Mouse (Mus musculus): Measurements from ENCODE around the gene Kctd7. TPM values are rescaled to one million over a fixed set of nuclear protein-coding genes. Genes with fewer than 3 reads are reported as not detected.

Gene Kctd7
- 1 to 10 TPM; 2.6 to 3.6 TPM for total RNA-seq (2023)

DNA sequence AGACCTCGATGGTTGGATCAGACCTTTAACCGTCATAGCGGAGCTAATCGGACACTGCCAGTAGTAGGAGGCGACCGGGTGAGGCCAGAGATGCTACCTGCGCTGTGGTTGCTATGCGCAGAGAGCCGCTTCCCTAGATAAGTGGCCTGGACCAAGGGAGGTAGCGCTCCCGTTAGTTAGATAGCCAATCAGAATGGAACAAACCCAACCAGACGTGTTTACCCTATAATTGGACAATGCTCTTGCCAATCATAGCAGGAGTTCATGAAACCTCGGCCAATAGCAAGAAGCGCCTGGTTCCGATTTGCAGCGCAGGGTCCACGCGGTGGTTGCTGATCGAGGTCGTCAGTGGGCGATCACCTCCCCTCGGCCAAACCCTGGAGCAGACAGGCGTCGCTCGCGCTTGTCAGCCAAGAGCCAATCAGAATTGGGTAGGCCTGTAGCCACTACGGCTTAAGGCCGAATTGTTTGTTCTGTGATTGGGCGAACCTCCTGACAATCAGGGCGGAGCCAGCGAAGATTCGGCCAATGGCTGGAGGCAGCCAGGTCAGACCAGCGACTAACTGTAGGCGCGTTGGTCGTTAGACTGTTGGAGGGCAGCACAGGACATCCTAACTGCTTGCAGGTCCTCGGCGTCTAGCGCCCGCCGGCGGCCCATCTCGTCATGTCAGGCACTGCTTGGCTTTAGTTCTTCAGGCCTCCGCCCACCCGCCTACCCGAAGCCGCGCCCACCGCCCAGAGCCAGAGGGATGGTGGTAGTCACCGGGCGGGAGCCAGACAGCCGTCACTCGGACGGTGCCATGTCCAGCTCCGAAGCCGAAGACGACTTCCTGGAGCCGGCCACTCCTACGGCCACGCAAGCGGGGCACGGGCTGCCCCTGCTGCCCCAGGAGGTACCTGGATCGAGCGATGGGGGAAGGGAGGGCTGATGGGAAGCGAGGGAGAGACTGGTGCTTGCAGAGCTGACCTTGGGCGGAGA, at the start of gene Kctd7:
Gene Kctd7, plus strand, starts transcription at position 528 of the 979 bp plus-strand sequence.

DNA sequence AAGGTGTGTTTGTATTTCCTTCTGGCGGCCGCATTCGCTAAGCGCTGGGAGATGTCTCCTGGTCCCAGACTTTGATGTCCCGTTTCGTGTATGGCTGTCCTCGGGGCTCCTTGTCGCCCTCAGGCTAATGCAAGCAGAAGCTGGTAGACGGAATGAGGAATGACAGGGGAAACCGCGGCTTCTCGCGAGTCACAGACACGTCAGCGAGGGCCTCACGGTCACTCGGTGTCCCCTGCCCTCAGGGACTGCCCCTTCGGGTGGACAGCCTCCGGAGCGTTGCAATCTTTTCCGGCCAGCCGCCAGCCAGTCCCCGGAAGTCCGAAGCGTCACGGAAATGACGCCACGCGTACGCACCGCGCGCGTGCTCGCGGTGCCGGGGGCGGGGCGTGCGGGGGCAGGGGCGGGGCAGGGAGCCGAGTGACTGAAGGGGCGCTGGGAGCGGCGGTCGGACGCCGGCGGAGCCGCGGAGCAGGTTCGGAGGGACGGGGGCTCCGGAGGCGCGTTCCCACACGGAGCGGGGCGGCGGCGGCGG, 26.8 kb downstream of the Kctd7 start, which contains the start of gene Rabgef1:
Gene Rabgef1, plus strand, starts transcription at position 376 of the 532 bp plus-strand sequence.

Other genes starting within 250 kb of the Kctd7 start
- under 1 TPM in 1 of 2 experiments, not detected in 1; 0.37 TPM for gene Zbed5, start 249.1 kb upstream of the Kctd7 start, total RNA-seq (2023)
- gene Phkg1, start 246.3 kb upstream of the Kctd7 start, total RNA-seq (2023), result under 1 TPM in 1 of 2 experiments, not detected in 1; 0.43 TPM
- gene Nupr1l, start 236.3 kb upstream of the Kctd7 start, total RNA-seq (2023), result 1 to 10 TPM; 1.1 to 2.2 TPM
- gene Vkorc1l1, start 202.9 kb upstream of the Kctd7 start, total RNA-seq (2023), result 10 to 100 TPM; 14.8 to 16.6 TPM
- gene Gusb, start 141.8 kb upstream of the Kctd7 start, total RNA-seq (2023), result 100 to 1,000 TPM in 1 of 2 experiments, 10 to 100 TPM in 1; 82.0 to 103 TPM
- 10 to 100 TPM; 34.6 to 37.9 TPM for gene Asl, start 115.6 kb upstream of the Kctd7 start, total RNA-seq (2023)
- 10 to 100 TPM; 26.2 to 31.1 TPM for gene Crcp, start 115.6 kb upstream of the Kctd7 start, total RNA-seq (2023)
- 10 to 100 TPM; 11.9 to 12.0 TPM for gene Tpst1, start 71.5 kb upstream of the Kctd7 start, total RNA-seq (2023)
- 10 to 100 TPM; 71.8 to 82.7 TPM for gene Rabgef1, start 26.9 kb downstream of the Kctd7 start, total RNA-seq (2023)
- 10 to 100 TPM; 67.9 to 69.7 TPM for gene Tmem248, start 72.2 kb downstream of the Kctd7 start, total RNA-seq (2023)
- gene Sbds, start 110.7 kb downstream of the Kctd7 start, total RNA-seq (2023), result 10 to 100 TPM; 78.5 to 85.1 TPM
- gene Tyw1, start 110.8 kb downstream of the Kctd7 start, total RNA-seq (2023), result 10 to 100 TPM; 20.0 to 20.8 TPM
- gene Caln1, start 224.6 kb downstream of the Kctd7 start, total RNA-seq (2023), result not detected
- gene A330070K13Rik, start 239.8 kb downstream of the Kctd7 start, total RNA-seq (2023), result not detected